Mouse (Mus musculus) liver, adult 2 months (tissue): ENCODE measurements around the gene Rnf144b. TPM values are rescaled to one million over a fixed set of nuclear protein-coding genes. Genes with fewer than 3 reads are reported as not detected.
A peak's percentile ranks its signal among the peaks of the same experiment; 100 is the strongest.

Experiments used
- DNase-seq: peaks from one replicate; pipeline ENCODE4 v3.0.0-alpha.2; 2011; ENCODE audit warnings: low read depth, low spot score; ENCODE audit errors: extremely low read depth
- H3K27ac ChIP-seq: fragments of 200-500 bp; replicated peaks from 2 replicates; pipeline ENCODE4 v1.5.1; 2012; ENCODE audit warnings: low read depth, mild to moderate bottlenecking, control low read depth, inconsistent platforms, low read length; ENCODE audit not compliant: insufficient read depth
- H3K27me3 ChIP-seq: fragments of 200-500 bp; 2 replicates; pipeline ENCODE4 v1.6.1; 2012; ENCODE audit warnings: mild to moderate bottlenecking, moderate library complexity, low read length, inconsistent platforms; ENCODE audit not compliant: control insufficient read depth, insufficient read depth
- H3K36me3 ChIP-seq: fragments of 200-500 bp; 2 replicates; pipeline ENCODE4 v1.6.1; 2012; ENCODE audit warnings: low read length, inconsistent platforms; ENCODE audit not compliant: control insufficient read depth, insufficient read depth
- H3K4me1 ChIP-seq: fragments of 200-500 bp; 2 replicates; pipeline ENCODE4 v1.6.1; 2011; ENCODE audit warnings: low read length; ENCODE audit not compliant: control insufficient read depth, insufficient read depth
- H3K4me3 ChIP-seq: fragments of 200-500 bp; 2 replicates; pipeline ENCODE4 v1.5.1; 2011; ENCODE audit warnings: low read depth, mild to moderate bottlenecking, control low read depth, low read length, moderate library complexity; ENCODE audit not compliant: insufficient read depth
- H3K79me2 ChIP-seq: fragments of 200-500 bp; 2 replicates; pipeline ENCODE4 v1.6.1; 2012; ENCODE audit warnings: inconsistent platforms, mild to moderate bottlenecking, low read length, moderate library complexity; ENCODE audit not compliant: control insufficient read depth, insufficient read depth
- H3K9ac ChIP-seq: fragments of 200-500 bp; 2 replicates; pipeline ENCODE4 v1.6.1; 2012; ENCODE audit warnings: low read depth, mild to moderate bottlenecking, control low read depth, inconsistent platforms, low read length
- CTCF ChIP-seq: fragments of 200-500 bp; IDR thresholded peaks from 2 replicates; pipeline ENCODE4 v1.5.1; 2011; ENCODE audit warnings: low read depth, low read length, control low read depth
- POLR2A ChIP-seq: fragments of 200-500 bp; IDR thresholded peaks from 2 replicates; pipeline ENCODE4 v1.6.1; 2011; ENCODE audit warnings: low read length, control low read depth; ENCODE audit not compliant: insufficient read depth; ENCODE audit errors: extremely low read depth
- WGBS: fragments of 180-500 bp; shearing (Covaris S2); methylation state at CpG from one replicate; pipeline ENCODE4 v1.1.7; 2018; 5-methylcytosine and 5-hydroxymethylcytosine counted together
- polyA plus RNA-seq: library from polyadenylated mRNA; depleted of rRNA; stranded (reverse); fragments of >200 nt; gene quantifications from 2 replicates; pipeline ENCODE4 v1.2.3, GENCODE M21; 2012
- total RNA-seq: library from RNA; depleted of rRNA; stranded (reverse); fragments of >200 nt; gene quantifications from 2 replicates; pipeline ENCODE4 v1.2.3, GENCODE M21; 2014

Gene Rnf144b
- total and polyA plus RNA-seq, 2 experiments: 18.8 to 19.4 TPM

DNA sequence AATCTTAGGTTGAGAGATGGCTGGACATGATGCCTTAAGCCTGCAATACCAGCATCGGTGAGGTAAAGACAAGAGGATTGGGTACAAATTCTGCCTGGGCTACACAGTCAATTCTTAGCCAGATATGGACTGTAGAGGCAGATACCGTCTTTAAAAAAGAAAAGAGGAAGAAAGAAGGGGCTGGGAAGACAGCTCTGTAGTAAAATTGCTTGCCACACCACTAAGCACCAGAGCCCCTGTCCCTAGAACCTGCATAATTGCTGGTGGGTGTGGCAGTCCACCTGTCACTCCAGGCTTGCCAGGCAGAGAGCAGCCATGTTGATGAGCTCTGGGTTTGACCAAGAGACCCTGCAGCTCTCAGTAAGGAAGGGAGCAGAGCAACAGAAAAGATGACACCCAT lies 42.8 kb downstream of the Rnf144b start:
- no peak overlapping the region for H3K4me3 ChIP-seq
- no peaks in the 10 kb centered on the region for H3K27me3 ChIP-seq
- no peaks in the 10 kb centered on the region; the same call in 1 of the 2 replicates for H3K79me2 ChIP-seq
- 94% methylated on average over 2 of the region's 2 CpGs for WGBS
- no peak for TF ChIP-seq CTCF
- no peaks in the 10 kb centered on the region for H3K36me3 ChIP-seq
- no peak overlapping the region for H3K27ac ChIP-seq
- H3K9ac ChIP-seq: no peak overlapping the region
- peaks cover 2% of the 10 kb centered on the region; the same call in 1 of the 2 replicates for H3K4me1 ChIP-seq
- no peak for DNase-seq

DNA sequence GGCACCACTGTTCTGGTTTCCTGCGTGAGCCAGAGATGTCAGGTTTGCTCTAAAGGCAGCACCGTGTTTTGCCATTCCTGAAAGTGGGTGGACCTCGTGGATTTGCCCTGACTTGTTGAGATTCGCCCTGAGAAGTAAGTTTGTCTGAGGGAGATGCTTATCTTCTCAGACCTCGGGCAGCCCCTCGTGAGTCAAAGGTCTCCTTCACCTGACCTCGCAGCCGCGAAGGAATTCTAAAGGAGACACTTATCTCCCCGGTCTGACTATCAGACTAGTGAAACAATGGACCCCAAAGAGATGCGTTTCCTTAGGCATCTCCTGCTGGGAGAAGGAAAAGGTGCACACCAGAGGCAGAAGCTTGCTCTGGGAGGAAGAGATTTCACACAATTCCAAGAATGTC lies 46.0 kb downstream of the Rnf144b start:
- no peaks in the 10 kb centered on the region for H3K36me3 ChIP-seq
- no peaks in the 10 kb centered on the region; the same call in 1 of the 2 replicates for H3K79me2 ChIP-seq
- no peak overlapping the region for H3K4me3 ChIP-seq
- TF ChIP-seq CTCF: no peak
- TF ChIP-seq POLR2A: no peak
- peaks cover 14% of the 10 kb centered on the region for H3K4me1 ChIP-seq
- 65% methylated on average over 11 of the region's 11 CpGs for WGBS
- no peak overlapping the region for H3K9ac ChIP-seq
- no peak overlapping the region for H3K27ac ChIP-seq
- H3K27me3 ChIP-seq: no peaks in the 10 kb centered on the region
- no peak for DNase-seq

DNA sequence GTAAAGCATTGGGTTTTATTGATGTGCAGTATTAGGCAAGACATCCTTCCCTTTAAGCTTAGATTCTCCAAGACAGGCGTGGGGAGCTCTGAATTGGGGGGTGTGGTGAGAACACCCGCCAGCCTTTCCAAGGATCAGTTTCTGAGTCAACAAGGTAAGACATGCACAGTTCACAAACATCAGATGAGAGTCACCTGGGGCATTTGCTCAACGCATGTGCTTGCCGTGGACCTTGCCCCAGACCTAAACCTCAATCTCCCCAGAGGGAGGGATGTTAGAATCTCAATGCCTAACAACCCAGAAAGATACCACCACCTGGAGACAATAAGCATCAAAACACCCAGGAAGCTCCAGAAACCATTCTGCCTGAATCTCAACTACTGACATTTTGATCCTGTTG lies 47.6 kb downstream of the Rnf144b start:
- H3K36me3 ChIP-seq: no peaks in the 10 kb centered on the region
- peaks cover 20% of the 10 kb centered on the region for H3K4me1 ChIP-seq
- DNase-seq: peak; percentile 73
- H3K4me3 ChIP-seq: no peak overlapping the region
- peak overlapping the region; percentile 94 for H3K27ac ChIP-seq
- no peaks in the 10 kb centered on the region for H3K27me3 ChIP-seq
- TF ChIP-seq CTCF (no peak), POLR2A (no peak)
- WGBS: 25% methylated on average over 4 of the region's 4 CpGs
- H3K9ac ChIP-seq: peak overlapping the region; percentile 52; the same call in 1 of the 2 replicates
- no peaks in the 10 kb centered on the region; the same call in 1 of the 2 replicates for H3K79me2 ChIP-seq

DNA sequence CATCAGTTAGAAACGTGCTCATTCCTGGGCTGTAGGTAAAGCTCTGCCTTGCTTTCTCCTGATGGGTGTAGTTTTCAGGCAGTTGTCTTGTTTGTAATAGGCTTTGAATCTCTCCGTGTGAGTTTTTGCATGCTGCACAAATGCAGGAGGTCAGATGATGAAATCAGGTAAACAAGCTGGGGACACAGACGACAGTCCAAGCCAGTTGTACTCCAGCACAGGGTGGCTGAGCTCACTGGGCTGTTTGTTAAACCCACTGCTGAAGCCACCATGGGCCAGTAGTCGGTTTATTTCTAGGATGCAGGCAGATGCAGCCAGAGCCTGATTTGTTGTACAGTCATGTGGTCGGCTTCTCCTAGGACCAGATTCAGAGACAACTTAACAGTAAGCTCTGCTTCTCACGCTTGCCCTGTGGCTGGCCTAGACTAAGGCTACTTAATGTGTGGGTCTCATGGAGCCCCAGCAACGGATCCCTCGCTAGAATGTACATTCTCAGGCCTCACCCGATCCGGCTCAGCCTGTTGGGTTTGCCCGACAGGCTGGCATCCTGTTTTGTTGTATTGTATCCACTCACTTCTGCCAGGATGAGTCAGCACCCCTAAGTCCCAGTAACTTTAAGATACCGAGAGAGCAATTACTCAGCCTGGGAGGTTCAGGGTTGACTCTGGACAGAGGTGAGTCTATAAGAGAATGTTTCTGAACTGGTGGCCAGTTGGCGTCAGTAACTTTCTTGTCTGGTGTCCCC lies 48.5 kb downstream of the Rnf144b start:
- Histone ChIP-seq H3K4me1 (peaks cover 20% of the 10 kb centered on the region), H3K27ac (peak overlapping the region; percentile 94), H3K36me3 (no peaks in the 10 kb centered on the region), H3K4me3 (no peak overlapping the region), H3K9ac (peak overlapping the region; percentile 52), H3K79me2 (no peaks in the 10 kb centered on the region; the same call in 1 of the 2 replicates), H3K27me3 (no peaks in the 10 kb centered on the region)
- TF ChIP-seq CTCF (no peak), POLR2A (no peak)
- peak; percentile 98 for DNase-seq
- WGBS: 24% methylated on average over 13 of the region's 13 CpGs

DNA sequence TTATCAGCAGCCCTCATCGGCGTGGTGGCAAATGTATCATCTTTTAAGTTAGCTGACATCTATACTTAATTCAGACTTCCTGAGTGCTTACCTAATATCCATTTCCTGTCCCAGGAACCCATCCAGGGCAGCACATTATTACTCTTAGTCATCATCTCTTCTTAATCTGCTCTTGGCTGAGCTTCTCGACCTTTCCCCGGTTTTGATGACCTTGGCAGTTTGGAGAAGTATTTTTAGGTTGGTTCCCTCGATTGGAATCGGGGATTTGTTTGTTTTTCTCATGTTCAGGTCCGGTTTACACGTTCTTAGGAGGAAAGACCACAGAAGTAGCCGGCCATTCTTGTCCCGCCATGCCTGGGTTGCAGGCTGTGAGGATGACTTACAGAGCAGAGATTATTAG lies 50.4 kb downstream of the Rnf144b start:
- H3K27me3 ChIP-seq: no peaks in the 10 kb centered on the region
- no peaks in the 10 kb centered on the region; the same call in 1 of the 2 replicates for H3K79me2 ChIP-seq
- 38% methylated on average over 10 of the region's 10 CpGs for WGBS
- DNase-seq: peak; percentile 76
- H3K27ac ChIP-seq: peak overlapping the region; percentile 15
- H3K36me3 ChIP-seq: no peaks in the 10 kb centered on the region
- TF ChIP-seq CTCF (no peak), POLR2A (no peak)
- H3K4me3 ChIP-seq: no peak overlapping the region
- peaks cover 20% of the 10 kb centered on the region for H3K4me1 ChIP-seq
- H3K9ac ChIP-seq: no peak overlapping the region

DNA sequence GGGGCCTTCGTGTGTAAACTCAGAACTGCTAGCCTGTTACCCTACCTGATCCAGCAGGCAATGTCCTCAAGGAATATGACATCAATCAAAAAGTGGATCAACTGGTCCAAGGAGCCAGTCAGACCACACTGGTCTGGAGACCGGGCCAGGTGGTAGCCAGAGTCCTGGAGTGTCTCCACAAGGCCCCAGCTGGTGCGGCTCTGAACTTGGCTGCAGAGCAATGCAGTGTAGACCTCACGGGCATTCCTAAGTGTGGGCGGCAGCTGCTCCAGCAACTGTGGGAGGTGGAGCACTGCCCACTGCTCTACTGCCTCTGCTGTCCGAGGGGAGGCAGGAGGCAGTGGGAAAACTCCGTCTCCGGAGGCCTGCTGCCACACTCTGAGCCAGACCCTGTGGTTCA lies 55.7 kb downstream of the Rnf144b start:
- Histone ChIP-seq H3K9ac (no peak overlapping the region), H3K27ac (no peak overlapping the region), H3K27me3 (no peaks in the 10 kb centered on the region), H3K4me1 (peaks cover 13% of the 10 kb centered on the region), H3K36me3 (no peaks in the 10 kb centered on the region), H3K4me3 (no peak overlapping the region), H3K79me2 (no peaks in the 10 kb centered on the region; the same call in 1 of the 2 replicates)
- TF ChIP-seq CTCF (no peak), POLR2A (no peak)
- WGBS: 93% methylated on average over 8 of the region's 8 CpGs
- DNase-seq: no peak
